Mouse (Mus musculus): ENCODE data around the gene Hrc.

- TF ChIP-seq CTCF (IDR thresholded peaks at IDR 0.05; ENCODE audit: extremely low read depth, insufficient read depth, insufficient read length, insufficient replicate concordance): no peak
- no peak for TF ChIP-seq POLR2A (IDR thresholded peaks at IDR 0.05; ENCODE audit: low read depth, low read length)
Observed at GRCm38 (mm10) chr7:45325800-45326199, 9.3 kb upstream of the Hrc start.

Data from spleen, adult 2 months (tissue).